Mouse (Mus musculus) spleen, postnatal 14 days (tissue): Measurements from ENCODE around the gene 2510039O18Rik.

Source experiments
- DNase-seq, 2 experiments: peaks; one replicate each; pipeline ENCODE4 v3.0.0; 2021 to 2022; ENCODE audit warnings: low spot score in 2 of 2

Gene 2510039O18Rik

DNA sequence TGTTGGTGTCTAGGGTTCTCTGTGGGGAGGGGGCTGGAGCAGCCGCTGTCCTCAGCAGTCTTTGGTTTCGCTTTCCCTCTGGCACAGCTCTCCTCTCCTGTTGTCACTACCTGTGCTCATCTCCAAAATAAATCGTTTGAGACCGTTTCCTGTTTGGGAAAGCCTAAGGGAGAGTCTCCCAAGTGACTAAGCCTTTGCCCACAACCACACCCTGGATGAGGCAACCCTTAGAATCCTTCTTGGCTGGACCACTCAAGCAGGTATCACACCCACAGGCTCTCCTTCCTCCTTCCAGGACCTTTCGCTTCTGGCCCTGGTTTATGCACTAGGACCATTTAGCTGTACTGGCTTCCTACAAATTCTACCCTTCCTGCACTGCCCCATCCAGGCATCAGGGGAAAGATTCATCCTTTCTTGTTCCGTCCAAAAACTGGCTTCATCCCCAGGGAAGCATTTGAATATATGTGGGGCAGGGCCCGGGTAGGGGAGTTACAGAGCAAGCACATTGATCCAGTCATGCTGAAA, 52.9 kb downstream of the 2510039O18Rik start:
- no peak for DNase-seq

DNA sequence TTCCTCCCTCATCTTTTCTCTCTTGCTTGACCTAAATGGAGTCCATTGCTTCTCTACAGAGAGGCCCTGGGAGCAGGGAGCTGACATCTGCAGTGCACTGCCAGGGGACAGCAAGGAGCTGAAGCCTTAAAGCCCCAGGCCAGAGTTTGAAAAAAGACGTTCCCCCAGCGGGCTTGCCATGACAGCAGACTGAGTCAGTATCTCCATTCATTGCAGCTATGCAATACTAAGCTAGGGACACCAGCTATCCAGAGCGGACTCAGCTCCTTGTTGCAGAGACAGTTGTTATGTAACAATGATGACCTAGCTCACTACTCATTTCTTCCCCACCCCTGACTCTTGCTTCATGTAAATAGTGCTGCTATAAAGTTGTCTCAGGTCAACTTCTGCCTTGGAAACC, 54.6 kb downstream of the 2510039O18Rik start:
- DNase-seq = no peak
